Mouse (Mus musculus): Measurements from ENCODE around the gene Rnf40.
A peak's percentile ranks its signal among the peaks of the same experiment; 100 is the strongest.

DNA sequence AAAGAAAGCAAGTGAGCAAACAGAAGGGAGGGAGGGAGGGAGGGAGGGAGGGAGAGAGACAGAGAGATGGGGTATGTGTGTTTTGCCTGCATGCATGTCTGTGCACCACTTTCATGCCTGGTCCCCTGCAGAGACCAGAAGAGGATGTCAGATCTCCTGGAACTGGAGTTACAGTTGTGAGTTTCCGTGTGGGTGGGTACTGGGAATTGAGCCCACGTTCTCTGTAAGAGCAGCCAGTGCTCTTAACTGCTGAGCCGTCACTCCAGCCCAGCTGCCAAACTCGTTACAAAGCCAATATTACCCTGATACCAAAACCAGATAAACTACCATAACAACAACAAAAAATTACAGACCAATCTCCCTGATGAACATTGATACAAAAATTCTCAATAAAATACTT is 52.7 kb downstream of the Rnf40 start:
- no peak for TF ChIP-seq POLR2A (IDR thresholded peaks at IDR 0.05; ENCODE audit: control insufficient read depth in 1 of 2, insufficient read depth in 1 of 2, low read depth in 1 of 2, low read length in 2 of 2, poor library complexity in 1 of 2)
- TF ChIP-seq TCF12 (IDR thresholded peaks at IDR 0.05; ENCODE audit: low read depth, low read length) = no peak
- peak in 1 of 2 experiments; percentile 58; a peak in 2 of 4 replicates for TF ChIP-seq EP300 (IDR thresholded peaks at IDR 0.05; ENCODE audit: low read depth in 1 of 2, low read length in 2 of 2)
- TF ChIP-seq RAD21 (IDR thresholded peaks at IDR 0.05; ENCODE audit: low read depth, low read length) = no peak
- TF ChIP-seq CTCF (IDR thresholded peaks at IDR 0.05 in 2 of 3, conservative IDR thresholded peaks at IDR 0.05 in 1 of 3; ENCODE audit: control insufficient read depth in 1 of 3, insufficient read depth in 1 of 3, low read depth in 2 of 3, low read length in 3 of 3, poor library complexity in 1 of 3, severe bottlenecking in 1 of 3) = no peak
- TF ChIP-seq ELF1 (IDR thresholded peaks at IDR 0.05; ENCODE audit: low read depth, low read length) = no peak
